Comparison of ENCODE assay signal across 8 mouse cellular contexts in the genomic region with DNA sequence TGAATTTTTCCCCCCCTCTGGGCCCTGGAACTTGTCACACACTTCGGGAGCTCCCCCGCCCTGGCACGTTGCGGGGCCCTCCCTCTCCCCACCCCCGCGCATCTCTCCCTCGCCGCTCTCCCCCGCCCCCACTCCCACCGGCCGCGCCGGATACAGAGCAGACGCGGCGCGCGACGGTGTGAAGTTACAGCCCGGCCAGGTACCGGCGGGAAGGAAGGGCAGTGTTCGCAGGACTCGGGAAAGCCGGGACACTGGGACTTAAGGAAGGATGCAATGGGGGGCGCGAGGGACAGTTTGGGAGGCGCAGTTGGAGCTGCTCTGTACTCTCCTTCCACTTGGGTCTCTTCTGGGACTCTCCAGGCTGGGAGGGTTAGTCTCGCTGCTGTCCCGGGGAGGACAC. TPM values are rescaled to one million over a fixed set of nuclear protein-coding genes. Genes with fewer than 3 reads are reported as not detected.
A peak's percentile ranks its signal among the peaks of the same experiment; 100 is the strongest.
DNase-seq lines count a peak whose midpoint lies in the region; ATAC-seq and TF ChIP-seq lines count a peak whose summit lies in the region.

No protein-coding gene starts in this region.

- no peak for TF ChIP-seq CTCF in CH12.LX (conservative IDR thresholded peaks at IDR 0.05 in 1 of 2, IDR thresholded peaks at IDR 0.05 in 1 of 2; ENCODE audit: low read depth in 2 of 2, low read length in 2 of 2)

- H3K4me1 ChIP-seq in erythroblast, embryonic 14.5 days (ENCODE audit: control insufficient read depth), result peaks cover 78% of the 10 kb centered on the region
- peaks cover 2 to 24% of the 10 kb centered on the region in 2 experiments; a peak in 2 of 4 replicates for H3K4me1 ChIP-seq in CH12.LX (ENCODE audit: control insufficient read depth in 1 of 2, insufficient read depth in 2 of 2)
- H3K4me1 ChIP-seq in embryonic facial prominence, embryonic 12.5 days, result peaks cover 11% of the 10 kb centered on the region; the same call in 1 of the 2 replicates
- H3K4me1 ChIP-seq in hindbrain, embryonic 15.5 days (replicated peaks), result peaks cover 28% of the 10 kb centered on the region

- DNase-seq in CH12.LX (ENCODE audit: extremely low read depth), result peak; percentile 80
- DNase-seq in lung, postnatal 4 days, result peak; percentile 37 to 47
- DNase-seq in spleen, postnatal 10 days (ENCODE audit: low spot score in 2 of 2), result peak; percentile 70 to 76
- DNase-seq in urinary bladder, postnatal 25 days (ENCODE audit: low spot score), result no peak

- peaks cover 22% of the 10 kb centered on the region for H3K27me3 ChIP-seq in erythroblast, embryonic 14.5 days (ENCODE audit: control insufficient read depth)
- H3K27me3 ChIP-seq in CH12.LX (replicated peaks), result no peaks in the 10 kb centered on the region
- no peaks in the 10 kb centered on the region for H3K27me3 ChIP-seq in embryonic facial prominence, embryonic 12.5 days
- no peaks in the 10 kb centered on the region for H3K27me3 ChIP-seq in hindbrain, embryonic 15.5 days

- ATAC-seq in erythroblast, adult 5-6 weeks (replicated peaks; ENCODE audit: low FRiP score, poor library complexity, severe bottlenecking), result no peak
- ATAC-seq in embryonic facial prominence, embryonic 12.5 days (ENCODE audit: insufficient number of reproducible peaks, insufficient read depth, low FRiP score, low TSS enrichment), result peak; percentile 36
- ATAC-seq in hindbrain, embryonic 15.5 days (ENCODE audit: low FRiP score, low read depth), result peak; percentile 42

- TF ChIP-seq RAD21 in CH12.LX (IDR thresholded peaks at IDR 0.05; ENCODE audit: low read depth, low read length), result no peak

- H3K79me2 ChIP-seq in CH12.LX (replicated peaks; ENCODE audit: control insufficient read depth, extremely low read depth, insufficient read depth, poor library complexity, severe bottlenecking), result no peaks in the 10 kb centered on the region; the same call in 1 of the 2 replicates

- H3K4me2 ChIP-seq in CH12.LX (ENCODE audit: insufficient read depth, low read depth, poor library complexity, severe bottlenecking), result peak overlapping the region; percentile 98
- peak overlapping the region; percentile 88 for H3K4me2 ChIP-seq in embryonic facial prominence, embryonic 12.5 days (replicated peaks)
- peak overlapping the region; percentile 93 for H3K4me2 ChIP-seq in hindbrain, embryonic 15.5 days

- dilution Hi-C loops in CH12.LX (cut with MboI; ENCODE audit: extremely low pct_ligation_motif_present, extremely low pct_unique_long_range_greater_than_20kb, low sequenced_read_pairs), result no loop called here

- under 1% methylated on average over 23 of the region's 30 CpGs for WGBS in embryonic facial prominence, embryonic 12.5 days
- under 1% methylated on average over 30 of the region's 30 CpGs for WGBS in hindbrain, embryonic 15.5 days

- H3K9me3 ChIP-seq in erythroblast, embryonic 14.5 days (ENCODE audit: control insufficient read depth, low read length), result no peaks in the 10 kb centered on the region
- H3K9me3 ChIP-seq in CH12.LX (replicated peaks; ENCODE audit: low read length), result no peaks in the 10 kb centered on the region
- no peaks in the 10 kb centered on the region for H3K9me3 ChIP-seq in embryonic facial prominence, embryonic 12.5 days
- no peaks in the 10 kb centered on the region for H3K9me3 ChIP-seq in hindbrain, embryonic 15.5 days

- peak overlapping the region; percentile 3; the same call in 1 of the 2 replicates for H3K9ac ChIP-seq in CH12.LX (ENCODE audit: insufficient read depth, low read depth)
- peak overlapping the region; percentile 98 for H3K9ac ChIP-seq in embryonic facial prominence, embryonic 12.5 days
- H3K9ac ChIP-seq in hindbrain, embryonic 15.5 days, result peak overlapping the region; percentile 86

- in situ Hi-C loops in CH12.LX (cut with MboI; ENCODE audit: low pct_ligation_motif_present, low pct_unique_long_range_greater_than_20kb, low sequenced_read_pairs), result loop anchor here (5.0 to 10.0 kb wide), 2 partner anchors 117 to 164 kb away; no protein-coding TSS in a partner anchor

- H3K36me3 ChIP-seq in erythroblast, embryonic 14.5 days (ENCODE audit: control insufficient read depth), result peaks cover 17% of the 10 kb centered on the region
- H3K36me3 ChIP-seq in CH12.LX (replicated peaks in 1 of 2; ENCODE audit: control insufficient read depth in 1 of 2, insufficient read depth in 1 of 2, low read length in 1 of 2), result peaks cover 0 to 11% of the 10 kb centered on the region in 2 experiments
- H3K36me3 ChIP-seq in embryonic facial prominence, embryonic 12.5 days, result peaks cover 1% of the 10 kb centered on the region
- H3K36me3 ChIP-seq in hindbrain, embryonic 15.5 days, result 0 out of 2 replicates have a peak, but pooled peaks cover under 1% of the 10 kb centered on the region

- TF ChIP-seq POLR2A in CH12.LX (IDR thresholded peaks at IDR 0.05; ENCODE audit: low read depth, low read length), result 0 out of 2 replicates have a peak, but pooled peaks have one; percentile 0

- H3K4me3 ChIP-seq in erythroblast, embryonic 14.5 days (replicated peaks), result peak overlapping the region; percentile 92
- H3K4me3 ChIP-seq in CH12.LX (replicated peaks in 1 of 3; ENCODE audit: low read depth in 2 of 3, low read length in 2 of 3, poor library complexity in 1 of 3), result peak overlapping the region; percentile 60 to 80 (median 76)
- peak overlapping the region; percentile 80 for H3K4me3 ChIP-seq in embryonic facial prominence, embryonic 12.5 days
- peak overlapping the region; percentile 76 for H3K4me3 ChIP-seq in hindbrain, embryonic 15.5 days

- H3K27ac ChIP-seq in CH12.LX (ENCODE audit: insufficient read depth, low read depth), result peak overlapping the region; percentile 3; the same call in 1 of the 2 replicates
- peak overlapping the region; percentile 97 for H3K27ac ChIP-seq in embryonic facial prominence, embryonic 12.5 days
- peak overlapping the region; percentile 96 for H3K27ac ChIP-seq in hindbrain, embryonic 15.5 days (replicated peaks)

- no peak for TF ChIP-seq EP300 in CH12.LX (IDR thresholded peaks at IDR 0.05; ENCODE audit: low read length)

TF ChIP-seq in CH12.LX, 34 proteins besides CTCF, POLR2A, EP300 and RAD21:
- TF ChIP-seq MAZ (IDR thresholded peaks at IDR 0.05; ENCODE audit: low read depth, low read length) (no peak), CHD2 (IDR thresholded peaks at IDR 0.05; ENCODE audit: low read length) (peak; percentile 69), TCF12 (IDR thresholded peaks at IDR 0.05; ENCODE audit: low read depth, low read length) (0 out of 2 replicates have a peak, but pooled peaks have one; percentile 21)

RNA-seq across cellular contexts. Expression of a gene that starts 2.7 kb away (rescaled TPM):
- polyA plus RNA-seq in erythroblast, embryonic 14.5 days (2012), result 4.5 and 4.9 TPM in 2 replicates
- 11.1 and 25.5 TPM in 2 replicates for total RNA-seq in erythroblast, adult 5-6 weeks (2015; ENCODE audit: low replicate concordance)
- total RNA-seq in erythroblast, adult 5-6 weeks (2017; ENCODE audit: low replicate concordance), result 4.9 and 10.2 TPM in 2 replicates
- 6.8 and 9.0 TPM in 2 replicates for total RNA-seq in CH12.LX (2012; rRNA removed)
- total RNA-seq in CH12.LX (2014; rRNA removed), result 13.4 and 13.9 TPM in 2 replicates
- 52.1 and 57.9 TPM in 2 replicates for polyA plus RNA-seq in CH12.LX (2012; ENCODE audit: insufficient read length, low read depth)
- 80.5 and 86.3 TPM in 2 replicates for polyA plus RNA-seq in embryonic facial prominence, embryonic 12.5 days (2016; fragmentation: Nextera tagmentation; extraction: Ambion mirVana)
- polyA plus RNA-seq in hindbrain, embryonic 15.5 days (2015; fragmentation: Nextera tagmentation; extraction: Ambion mirVana), result 93.1 and 116 TPM in 2 replicates

RNA-seq across cellular contexts. Expression of a gene that starts 5.7 kb away (rescaled TPM):
- not detected in 2 replicates for polyA plus RNA-seq in erythroblast, embryonic 14.5 days (2012)
- total RNA-seq in erythroblast, adult 5-6 weeks (2015; ENCODE audit: low replicate concordance), result not detected in 2 replicates
- total RNA-seq in erythroblast, adult 5-6 weeks (2017; ENCODE audit: low replicate concordance), result 4.0 TPM in 1 of 2 replicates, not detected in the other
- total RNA-seq in CH12.LX (2012; rRNA removed), result not detected in 2 replicates
- total RNA-seq in CH12.LX (2014; rRNA removed), result not detected in 2 replicates
- not detected in 2 replicates for polyA plus RNA-seq in CH12.LX (2012; ENCODE audit: insufficient read length, low read depth)
- polyA plus RNA-seq in embryonic facial prominence, embryonic 12.5 days (2016; fragmentation: Nextera tagmentation; extraction: Ambion mirVana), result not detected in 2 replicates
- polyA plus RNA-seq in hindbrain, embryonic 15.5 days (2015; fragmentation: Nextera tagmentation; extraction: Ambion mirVana), result not detected in 2 replicates

Comparison
In these comparisons a context has a peak if more than half of its experiments do, and no peak if none do; other contexts are left out.
1. H3K27ac ChIP-seq: peak in every context shown above with its lines; median percentile 97 in embryonic facial prominence, embryonic 12.5 days; 96 in hindbrain, embryonic 15.5 days; 3 in CH12.LX.
2. H3K9ac ChIP-seq: peak in every context shown above with its lines; median percentile 98 in embryonic facial prominence, embryonic 12.5 days; 86 in hindbrain, embryonic 15.5 days; 3 in CH12.LX.